Mouse (Mus musculus): Measurements from ENCODE around the gene Nsun3. TPM values are rescaled to one million over a fixed set of nuclear protein-coding genes. Genes with fewer than 3 reads are reported as not detected.

The Nsun3 gene
- 10.0 and 11.7 TPM in 2 replicates for polyA plus RNA-seq (2015; fragmentation: Nextera tagmentation; extraction: Ambion mirVana)

- Histone ChIP-seq H3K9me3 (replicated peaks; ENCODE audit: control insufficient read depth, low read length, poor library complexity, severe bottlenecking) (no peaks in the 10 kb centered on the region), H3K27ac (ENCODE audit: low read length) (peak within 1 kb of the TSS; percentile 85), H3K4me1 (ENCODE audit: control insufficient read depth, insufficient read depth, low read length) (peaks cover 26% of the 10 kb centered on the region), H3K9ac (ENCODE audit: low read depth, low read length) (peak within 1 kb of the TSS; percentile 83), H3K36me3 (ENCODE audit: control insufficient read depth, insufficient read depth, low read length) (no peaks in the 10 kb centered on the region), H3K4me3 (ENCODE audit: low read depth, low read length) (peak within 1 kb of the TSS; percentile 67), H3K4me2 (ENCODE audit: low read length) (peak within 1 kb of the TSS; percentile 78), H3K27me3 (ENCODE audit: control insufficient read depth, insufficient read depth, low read depth, low read length) (no peaks in the 10 kb centered on the region)
- ATAC-seq = peak; percentile 98
- WGBS = 1% methylated on average over 41 of the region's 41 CpGs
Observed at GRCm38 (mm10) chr16:62786621-62787331, at the start of gene Nsun3. TSS of gene Nsun3 (minus strand) at chr16:62786818.

GRCm38 (mm10) chr16:62834016-62834735 lies 47.6 kb upstream of the Nsun3 start:
- ATAC-seq = no peak
- Histone ChIP-seq H3K9ac (ENCODE audit: low read depth, low read length) (no peak overlapping the region), H3K9me3 (replicated peaks; ENCODE audit: control insufficient read depth, low read length, poor library complexity, severe bottlenecking) (no peaks in the 10 kb centered on the region), H3K4me2 (ENCODE audit: low read length) (no peak overlapping the region), H3K27ac (ENCODE audit: low read length) (no peak overlapping the region), H3K27me3 (ENCODE audit: control insufficient read depth, insufficient read depth, low read depth, low read length) (no peaks in the 10 kb centered on the region), H3K4me1 (ENCODE audit: control insufficient read depth, insufficient read depth, low read length) (no peaks in the 10 kb centered on the region), H3K36me3 (ENCODE audit: control insufficient read depth, insufficient read depth, low read length) (no peaks in the 10 kb centered on the region), H3K4me3 (ENCODE audit: low read depth, low read length) (no peak overlapping the region)
- 65% methylated on average over 3 of the region's 3 CpGs for WGBS

- Histone ChIP-seq H3K4me2 (ENCODE audit: low read length) (no peak overlapping the region), H3K4me3 (ENCODE audit: low read depth, low read length) (no peak overlapping the region), H3K4me1 (ENCODE audit: control insufficient read depth, insufficient read depth, low read length) (no peaks in the 10 kb centered on the region), H3K36me3 (ENCODE audit: control insufficient read depth, insufficient read depth, low read length) (no peaks in the 10 kb centered on the region), H3K9ac (ENCODE audit: low read depth, low read length) (no peak overlapping the region), H3K27ac (ENCODE audit: low read length) (no peak overlapping the region), H3K27me3 (ENCODE audit: control insufficient read depth, insufficient read depth, low read depth, low read length) (no peaks in the 10 kb centered on the region), H3K9me3 (replicated peaks; ENCODE audit: control insufficient read depth, low read length, poor library complexity, severe bottlenecking) (no peaks in the 10 kb centered on the region)
- 9% methylated on average over 4 of the region's 4 CpGs for WGBS
- 0 out of 2 replicates have a peak, but pooled peaks have one; percentile 14 for ATAC-seq
Observed at GRCm38 (mm10) chr16:62832481-62832880, 45.9 kb upstream of the Nsun3 start.

GRCm38 (mm10) chr16:62832027-62832426 lies 45.4 kb upstream of the Nsun3 start:
- Histone ChIP-seq H3K4me2 (ENCODE audit: low read length) (no peak overlapping the region), H3K9ac (ENCODE audit: low read depth, low read length) (no peak overlapping the region), H3K27ac (ENCODE audit: low read length) (no peak overlapping the region), H3K4me3 (ENCODE audit: low read depth, low read length) (no peak overlapping the region), H3K36me3 (ENCODE audit: control insufficient read depth, insufficient read depth, low read length) (no peaks in the 10 kb centered on the region), H3K9me3 (replicated peaks; ENCODE audit: control insufficient read depth, low read length, poor library complexity, severe bottlenecking) (no peaks in the 10 kb centered on the region), H3K27me3 (ENCODE audit: control insufficient read depth, insufficient read depth, low read depth, low read length) (no peaks in the 10 kb centered on the region), H3K4me1 (ENCODE audit: control insufficient read depth, insufficient read depth, low read length) (no peaks in the 10 kb centered on the region)
- ATAC-seq = no peak
- WGBS = 86% methylated on average over 2 of the region's 2 CpGs

GRCm38 (mm10) chr16:62826156-62827001 lies 39.8 kb upstream of the Nsun3 start:
- no peak overlapping the region for H3K27ac ChIP-seq (ENCODE audit: low read length)
- WGBS = 77% methylated on average over 12 of the region's 12 CpGs
- no peaks in the 10 kb centered on the region; the same call in 1 of the 2 replicates for H3K36me3 ChIP-seq (ENCODE audit: control insufficient read depth, insufficient read depth, low read length)
- peak; percentile 42; the same call in 1 of the 2 replicates for ATAC-seq
- no peak overlapping the region for H3K4me2 ChIP-seq (ENCODE audit: low read length)
- no peaks in the 10 kb centered on the region for H3K9me3 ChIP-seq (replicated peaks; ENCODE audit: control insufficient read depth, low read length, poor library complexity, severe bottlenecking)
- no peaks in the 10 kb centered on the region for H3K27me3 ChIP-seq (ENCODE audit: control insufficient read depth, insufficient read depth, low read depth, low read length)
- H3K4me3 ChIP-seq (ENCODE audit: low read depth, low read length) = no peak overlapping the region
- no peaks in the 10 kb centered on the region for H3K4me1 ChIP-seq (ENCODE audit: control insufficient read depth, insufficient read depth, low read length)
- no peak overlapping the region for H3K9ac ChIP-seq (ENCODE audit: low read depth, low read length)

GRCm38 (mm10) chr16:62822472-62822871 lies 35.9 kb upstream of the Nsun3 start:
- no peaks in the 10 kb centered on the region for H3K4me1 ChIP-seq (ENCODE audit: control insufficient read depth, insufficient read depth, low read length)
- WGBS = 96% methylated on average over 6 of the region's 6 CpGs
- no peak overlapping the region for H3K9ac ChIP-seq (ENCODE audit: low read depth, low read length)
- no peak overlapping the region for H3K4me3 ChIP-seq (ENCODE audit: low read depth, low read length)
- H3K27me3 ChIP-seq (ENCODE audit: control insufficient read depth, insufficient read depth, low read depth, low read length) = no peaks in the 10 kb centered on the region
- H3K4me2 ChIP-seq (ENCODE audit: low read length) = no peak overlapping the region
- no peak for ATAC-seq
- no peaks in the 10 kb centered on the region for H3K9me3 ChIP-seq (replicated peaks; ENCODE audit: control insufficient read depth, low read length, poor library complexity, severe bottlenecking)
- H3K36me3 ChIP-seq (ENCODE audit: control insufficient read depth, insufficient read depth, low read length) = no peaks in the 10 kb centered on the region; the same call in 1 of the 2 replicates
- H3K27ac ChIP-seq (ENCODE audit: low read length) = no peak overlapping the region

- no peak for ATAC-seq
- Histone ChIP-seq H3K27me3 (ENCODE audit: control insufficient read depth, insufficient read depth, low read depth, low read length) (no peaks in the 10 kb centered on the region), H3K9ac (ENCODE audit: low read depth, low read length) (no peak within 1 kb of the TSS), H3K4me1 (ENCODE audit: control insufficient read depth, insufficient read depth, low read length) (no peaks in the 10 kb centered on the region), H3K36me3 (ENCODE audit: control insufficient read depth, insufficient read depth, low read length) (no peaks in the 10 kb centered on the region), H3K9me3 (replicated peaks; ENCODE audit: control insufficient read depth, low read length, poor library complexity, severe bottlenecking) (no peaks in the 10 kb centered on the region), H3K4me3 (ENCODE audit: low read depth, low read length) (no peak within 1 kb of the TSS), H3K4me2 (ENCODE audit: low read length) (no peak within 1 kb of the TSS), H3K27ac (ENCODE audit: low read length) (no peak within 1 kb of the TSS)
- 89% methylated on average over 5 of the region's 5 CpGs for WGBS
Observed at GRCm38 (mm10) chr16:62814491-62814890, 27.9 kb upstream of the Nsun3 start, which contains the start of gene Stx19. TSS of gene Stx19 (plus strand) at chr16:62814676.

GRCm38 (mm10) chr16:62813790-62814189 lies 27.2 kb upstream of the Nsun3 start:
- no peaks in the 10 kb centered on the region for H3K27me3 ChIP-seq (ENCODE audit: control insufficient read depth, insufficient read depth, low read depth, low read length)
- no peak overlapping the region for H3K4me3 ChIP-seq (ENCODE audit: low read depth, low read length)
- no peak overlapping the region for H3K27ac ChIP-seq (ENCODE audit: low read length)
- ATAC-seq = no peak
- WGBS = 71% methylated on average over 5 of the region's 5 CpGs
- H3K4me1 ChIP-seq (ENCODE audit: control insufficient read depth, insufficient read depth, low read length) = no peaks in the 10 kb centered on the region
- H3K4me2 ChIP-seq (ENCODE audit: low read length) = no peak overlapping the region
- H3K9me3 ChIP-seq (replicated peaks; ENCODE audit: control insufficient read depth, low read length, poor library complexity, severe bottlenecking) = no peaks in the 10 kb centered on the region
- H3K36me3 ChIP-seq (ENCODE audit: control insufficient read depth, insufficient read depth, low read length) = no peaks in the 10 kb centered on the region
- no peak overlapping the region for H3K9ac ChIP-seq (ENCODE audit: low read depth, low read length)
